In genomic region chr13:114052426-114053205, GRCm38 (mm10) we compare ENCODE assay signal across 30 mouse cellular contexts.
A peak's percentile ranks its signal among the peaks of the same experiment; 100 is the strongest.
DNase-seq lines count a peak whose midpoint lies in the region; ATAC-seq lines count a peak whose summit lies in the region.
"Had no signal": no experiment of that assay in that cellular context is flagged by ENCODE, and none has a peak within 500 bp of the region (broad histone marks: within the 10 kb centered on the region; RNA-seq: fewer than 3 reads in every experiment).

No protein-coding gene starts in this region.

- peaks cover 11% of the 10 kb centered on the region; the same call in 1 of the 2 replicates for H3K4me1 ChIP-seq in heart, embryonic 11.5 days (ENCODE audit: control insufficient read depth, insufficient read depth, low read length)
- peaks cover 37% of the 10 kb centered on the region for H3K4me1 ChIP-seq in midbrain, embryonic 11.5 days (ENCODE audit: control insufficient read depth, insufficient read depth, low read length)
- H3K4me1 ChIP-seq in midbrain, embryonic 13.5 days (replicated peaks), result peaks cover 30% of the 10 kb centered on the region
- H3K4me1 ChIP-seq in neural tube, embryonic 12.5 days, result peaks cover 24% of the 10 kb centered on the region
- H3K4me1 ChIP-seq in kidney, embryonic 14.5 days (ENCODE audit: control insufficient read depth, insufficient read depth, low read length), result peaks cover 5% of the 10 kb centered on the region; the same call in 1 of the 2 replicates
- H3K4me1 ChIP-seq: embryonic facial prominence, embryonic 13.5 days; liver, embryonic 15.5 days; stomach, embryonic 15.5 days had no signal

- H3K9me3 ChIP-seq in heart, embryonic 11.5 days (replicated peaks; ENCODE audit: control insufficient read depth, low read length), result no peaks in the 10 kb centered on the region
- H3K9me3 ChIP-seq in midbrain, embryonic 11.5 days (ENCODE audit: control insufficient read depth, low read length), result no peaks in the 10 kb centered on the region; the same call in 1 of the 2 replicates
- no peaks in the 10 kb centered on the region for H3K9me3 ChIP-seq in midbrain, embryonic 13.5 days
- no peaks in the 10 kb centered on the region for H3K9me3 ChIP-seq in neural tube, embryonic 12.5 days
- no peaks in the 10 kb centered on the region for H3K9me3 ChIP-seq in kidney, embryonic 14.5 days (ENCODE audit: control insufficient read depth, low read length)
- H3K9me3 ChIP-seq: embryonic facial prominence, embryonic 13.5 days; heart, embryonic 13.5 days; liver, embryonic 15.5 days; stomach, embryonic 15.5 days had no signal

- WGBS in heart, embryonic 11.5 days (ENCODE audit: insufficient replicate concordance), result 64% methylated on average over 15 of the region's 15 CpGs
- 13% methylated on average over 15 of the region's 15 CpGs for WGBS in midbrain, embryonic 11.5 days
- WGBS in midbrain, embryonic 13.5 days, result 17% methylated on average over 15 of the region's 15 CpGs
- WGBS in neural tube, embryonic 12.5 days, result 13% methylated on average over 15 of the region's 15 CpGs
- WGBS in kidney, embryonic 14.5 days, result 54% methylated on average over 15 of the region's 15 CpGs

- no peak overlapping the region for H3K9ac ChIP-seq in heart, embryonic 11.5 days (ENCODE audit: low read depth, low read length)
- H3K9ac ChIP-seq in midbrain, embryonic 11.5 days (ENCODE audit: low read length), result no peak overlapping the region
- no peak overlapping the region for H3K9ac ChIP-seq in midbrain, embryonic 13.5 days (replicated peaks)
- no peak overlapping the region for H3K9ac ChIP-seq in neural tube, embryonic 12.5 days
- H3K9ac ChIP-seq in kidney, embryonic 14.5 days (ENCODE audit: low read depth, low read length), result no peak overlapping the region
- H3K9ac ChIP-seq: embryonic facial prominence, embryonic 13.5 days; forebrain, embryonic 12.5 days; heart, embryonic 13.5 days; liver, embryonic 15.5 days; lung, embryonic 14.5 days; stomach, embryonic 15.5 days had no signal

- H3K4me3 ChIP-seq in heart, embryonic 11.5 days (ENCODE audit: low read depth, low read length), result no peak overlapping the region
- no peak overlapping the region for H3K4me3 ChIP-seq in midbrain, embryonic 11.5 days (ENCODE audit: low read depth, low read length)
- no peak overlapping the region for H3K4me3 ChIP-seq in midbrain, embryonic 13.5 days (replicated peaks)
- H3K4me3 ChIP-seq in neural tube, embryonic 12.5 days, result no peak overlapping the region
- no peak overlapping the region for H3K4me3 ChIP-seq in kidney, embryonic 14.5 days (ENCODE audit: low read length)
- H3K4me3 ChIP-seq: embryonic facial prominence, embryonic 13.5 days; forebrain, embryonic 12.5 days; gastrocnemius, adult 2 months; heart, adult 2 months; heart, embryonic 13.5 days; liver, embryonic 15.5 days; stomach, embryonic 15.5 days had no signal

- H3K27me3 ChIP-seq in heart, embryonic 11.5 days (ENCODE audit: control insufficient read depth, insufficient read depth, low read length), result no peaks in the 10 kb centered on the region
- no peaks in the 10 kb centered on the region for H3K27me3 ChIP-seq in midbrain, embryonic 11.5 days (ENCODE audit: control insufficient read depth, insufficient read depth, low read length)
- no peaks in the 10 kb centered on the region for H3K27me3 ChIP-seq in midbrain, embryonic 13.5 days
- no peaks in the 10 kb centered on the region for H3K27me3 ChIP-seq in neural tube, embryonic 12.5 days (replicated peaks)
- H3K27me3 ChIP-seq in kidney, embryonic 14.5 days (ENCODE audit: control insufficient read depth, insufficient read depth, low read length), result no peaks in the 10 kb centered on the region
- H3K27me3 ChIP-seq: embryonic facial prominence, embryonic 13.5 days; forebrain, embryonic 12.5 days; heart, embryonic 13.5 days; liver, embryonic 15.5 days; Patski; stomach, embryonic 15.5 days had no signal

- peak; percentile 84 for DNase-seq in heart, adult 11 months
- peak; percentile 94 for DNase-seq in midbrain, embryonic 11.5 days (ENCODE audit: low spot score, missing footprints)
- peak; percentile 70 for DNase-seq in embryo, embryonic 10.5 days (ENCODE audit: low spot score)
- DNase-seq in urinary bladder, postnatal 36 days (ENCODE audit: low spot score in 2 of 2), result no peak
- DNase-seq: adrenal gland, postnatal 25 days; cerebellum, adult 18-20 months; cerebellum, postnatal 14 days; gastrocnemius, adult 2 months; gastrocnemius, postnatal 36 days; heart, adult 2 months; heart, postnatal 10 days; kidney, adult 8-10 months; kidney, postnatal 10 days; layer of hippocampus, adult 9-11 months; lung, embryonic 14.5 days; lung, postnatal 14 days; midbrain, embryonic 14.5 days; right cerebral cortex, postnatal 25 days; thymus, postnatal 14 days had no signal

- ATAC-seq in heart, embryonic 11.5 days (replicated peaks; ENCODE audit: insufficient number of reproducible peaks, low FRiP score, low TSS enrichment), result no peak
- peak; percentile 20; the same call in 1 of the 2 replicates for ATAC-seq in midbrain, embryonic 11.5 days (ENCODE audit: low FRiP score)
- ATAC-seq in midbrain, embryonic 13.5 days, result no peak; the same call in 1 of the 2 replicates
- ATAC-seq in neural tube, embryonic 12.5 days (ENCODE audit: low FRiP score, low read depth), result 0 out of 2 replicates have a peak, but pooled peaks have one; percentile 17
- ATAC-seq in kidney, embryonic 14.5 days (ENCODE audit: low FRiP score, low TSS enrichment), result no peak; the same call in 1 of the 2 replicates
- ATAC-seq: intestine, embryonic 16.5 days; Patski had no signal

- H3K27ac ChIP-seq in heart, embryonic 11.5 days (ENCODE audit: low read depth, low read length), result no peak overlapping the region
- no peak overlapping the region for H3K27ac ChIP-seq in midbrain, embryonic 11.5 days (ENCODE audit: low read depth, low read length)
- no peak overlapping the region for H3K27ac ChIP-seq in midbrain, embryonic 13.5 days
- no peak overlapping the region for H3K27ac ChIP-seq in neural tube, embryonic 12.5 days
- no peak overlapping the region for H3K27ac ChIP-seq in kidney, embryonic 14.5 days (ENCODE audit: low read depth, low read length)
- H3K27ac ChIP-seq: embryonic facial prominence, embryonic 13.5 days; forebrain, embryonic 12.5 days; gastrocnemius, adult 2 months; heart, adult 2 months; heart, embryonic 13.5 days; liver, embryonic 15.5 days; stomach, embryonic 15.5 days had no signal

- no peaks in the 10 kb centered on the region for H3K36me3 ChIP-seq in heart, embryonic 11.5 days (ENCODE audit: control insufficient read depth, insufficient read depth, low read length)
- no peaks in the 10 kb centered on the region for H3K36me3 ChIP-seq in midbrain, embryonic 11.5 days (ENCODE audit: control insufficient read depth, insufficient read depth, low read length)
- H3K36me3 ChIP-seq in midbrain, embryonic 13.5 days, result no peaks in the 10 kb centered on the region
- no peaks in the 10 kb centered on the region for H3K36me3 ChIP-seq in neural tube, embryonic 12.5 days
- no peaks in the 10 kb centered on the region for H3K36me3 ChIP-seq in kidney, embryonic 14.5 days (ENCODE audit: control insufficient read depth, insufficient read depth, low read length)
- H3K36me3 ChIP-seq: embryonic facial prominence, embryonic 13.5 days; forebrain, embryonic 12.5 days; liver, embryonic 15.5 days; stomach, embryonic 15.5 days had no signal

- H3K4me2 ChIP-seq in heart, embryonic 11.5 days, result no peak overlapping the region
- H3K4me2 ChIP-seq in midbrain, embryonic 11.5 days, result peak overlapping the region; percentile 19
- no peak overlapping the region for H3K4me2 ChIP-seq in midbrain, embryonic 13.5 days (replicated peaks)
- peak overlapping the region; percentile 22; the same call in 1 of the 2 replicates for H3K4me2 ChIP-seq in neural tube, embryonic 12.5 days (replicated peaks)
- H3K4me2 ChIP-seq in kidney, embryonic 14.5 days (replicated peaks; ENCODE audit: low read depth, low read length), result no peak overlapping the region
- H3K4me2 ChIP-seq: embryonic facial prominence, embryonic 13.5 days; forebrain, embryonic 12.5 days; heart, embryonic 13.5 days; liver, embryonic 15.5 days; lung, embryonic 14.5 days; stomach, embryonic 15.5 days had no signal

Comparison
In these comparisons a context has a peak if more than half of its experiments do, and no peak if none do; other contexts are left out.
1. ATAC-seq: peak in midbrain, embryonic 11.5 days (single experiment) and neural tube, embryonic 12.5 days (single experiment); none in heart, embryonic 11.5 days (single experiment), midbrain, embryonic 13.5 days (single experiment) and kidney, embryonic 14.5 days (single experiment).
2. H3K4me2 ChIP-seq: peak in midbrain, embryonic 11.5 days (single experiment) and neural tube, embryonic 12.5 days (single experiment); none in heart, embryonic 11.5 days (single experiment), midbrain, embryonic 13.5 days (single experiment) and kidney, embryonic 14.5 days (single experiment).
3. DNase-seq: peak in heart, adult 11 months (single experiment), midbrain, embryonic 11.5 days (single experiment) and embryo, embryonic 10.5 days (single experiment); none in urinary bladder, postnatal 36 days (0 of 2).